Mouse (Mus musculus): ENCODE data around the gene Echs1. TPM values are rescaled to one million over a fixed set of nuclear protein-coding genes. Genes with fewer than 3 reads are reported as not detected.

Gene Echs1
- total RNA-seq, 2 experiments from 2014 or later, result 190 to 210 TPM

DNA sequence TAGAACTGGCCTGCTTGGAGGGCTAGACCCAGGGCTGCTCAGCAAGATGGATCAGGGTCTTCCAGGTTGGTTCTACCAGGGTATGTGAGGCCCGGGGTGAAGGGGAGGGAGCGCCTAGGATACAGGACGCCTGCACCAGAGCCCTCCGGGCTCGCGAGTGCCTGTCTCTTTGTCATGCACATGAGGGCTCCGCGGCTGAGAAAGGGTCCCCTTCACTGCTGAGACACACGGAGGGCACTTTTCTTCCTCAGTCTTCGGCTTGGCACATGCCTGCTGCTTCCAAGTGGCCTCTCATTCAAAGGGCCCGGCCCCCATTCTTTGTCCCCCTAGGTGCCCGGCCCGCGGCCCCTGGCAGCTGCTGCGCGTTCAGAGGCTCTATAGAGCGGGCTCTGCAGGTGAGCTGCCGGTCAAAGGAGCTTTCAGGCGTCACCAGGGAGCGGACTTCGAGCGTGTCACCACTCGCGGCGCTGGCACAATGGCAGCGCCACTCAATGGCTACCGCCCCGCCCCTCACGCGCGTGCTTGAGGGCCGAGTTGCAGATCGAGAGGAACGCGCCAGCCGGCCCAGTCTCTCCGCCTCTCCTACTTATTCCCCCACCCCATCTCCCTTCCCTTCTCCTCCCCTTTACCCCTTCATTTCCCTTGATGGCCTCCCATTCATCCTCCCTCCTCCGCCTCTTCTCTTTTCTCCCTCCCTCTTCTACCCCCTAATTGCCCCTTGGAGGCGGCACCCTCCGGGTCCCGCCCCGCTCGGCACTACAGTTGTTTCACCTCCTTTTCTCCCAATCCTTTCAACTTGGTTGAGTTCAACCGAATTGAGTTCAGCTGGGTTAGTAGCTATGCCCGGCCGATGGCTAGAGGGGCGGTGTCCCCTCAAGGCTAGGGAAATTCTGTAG is 55.1 kb downstream of the Echs1 start:
- no peak for DNase-seq

DNA sequence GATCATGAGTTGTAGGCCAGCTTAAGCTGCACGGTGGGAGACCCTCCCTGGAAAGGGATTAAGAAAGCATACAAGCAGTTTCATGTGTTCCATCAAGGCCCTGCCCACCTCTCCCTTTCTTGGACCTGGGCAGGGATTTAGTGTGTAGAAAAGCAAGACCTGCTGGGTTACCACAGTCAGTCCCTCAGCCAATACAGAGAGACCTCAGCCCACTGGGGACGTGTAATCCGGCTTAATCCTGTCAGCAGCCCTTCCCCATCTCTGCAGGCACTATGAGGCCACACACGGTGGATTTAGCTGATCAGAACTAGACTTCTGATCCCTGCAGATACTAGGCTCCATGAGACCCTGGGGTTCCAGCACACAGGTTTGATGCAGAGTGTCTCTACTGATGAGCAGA is 56.7 kb downstream of the Echs1 start:
- no peak for DNase-seq

DNA sequence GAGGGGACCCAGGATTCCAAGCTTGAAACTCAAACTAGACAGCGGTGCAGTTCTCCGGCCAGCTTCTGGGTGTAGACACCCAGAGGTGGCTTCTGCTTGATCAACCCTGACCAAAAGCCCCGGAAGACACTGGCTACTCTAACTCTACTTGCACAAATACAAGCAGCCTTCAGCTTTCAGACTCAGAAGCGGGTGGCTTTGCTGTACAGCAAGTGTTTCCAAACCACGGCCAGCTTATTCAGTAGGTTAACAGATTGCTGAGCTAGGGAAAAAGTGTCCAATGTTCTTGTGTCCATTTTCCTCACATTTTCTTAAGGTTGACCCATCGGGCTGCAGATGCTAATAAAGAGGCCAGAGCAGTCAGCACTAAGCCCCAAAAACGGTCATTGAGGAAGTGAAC is 57.7 kb downstream of the Echs1 start:
- no peak for DNase-seq

DNA sequence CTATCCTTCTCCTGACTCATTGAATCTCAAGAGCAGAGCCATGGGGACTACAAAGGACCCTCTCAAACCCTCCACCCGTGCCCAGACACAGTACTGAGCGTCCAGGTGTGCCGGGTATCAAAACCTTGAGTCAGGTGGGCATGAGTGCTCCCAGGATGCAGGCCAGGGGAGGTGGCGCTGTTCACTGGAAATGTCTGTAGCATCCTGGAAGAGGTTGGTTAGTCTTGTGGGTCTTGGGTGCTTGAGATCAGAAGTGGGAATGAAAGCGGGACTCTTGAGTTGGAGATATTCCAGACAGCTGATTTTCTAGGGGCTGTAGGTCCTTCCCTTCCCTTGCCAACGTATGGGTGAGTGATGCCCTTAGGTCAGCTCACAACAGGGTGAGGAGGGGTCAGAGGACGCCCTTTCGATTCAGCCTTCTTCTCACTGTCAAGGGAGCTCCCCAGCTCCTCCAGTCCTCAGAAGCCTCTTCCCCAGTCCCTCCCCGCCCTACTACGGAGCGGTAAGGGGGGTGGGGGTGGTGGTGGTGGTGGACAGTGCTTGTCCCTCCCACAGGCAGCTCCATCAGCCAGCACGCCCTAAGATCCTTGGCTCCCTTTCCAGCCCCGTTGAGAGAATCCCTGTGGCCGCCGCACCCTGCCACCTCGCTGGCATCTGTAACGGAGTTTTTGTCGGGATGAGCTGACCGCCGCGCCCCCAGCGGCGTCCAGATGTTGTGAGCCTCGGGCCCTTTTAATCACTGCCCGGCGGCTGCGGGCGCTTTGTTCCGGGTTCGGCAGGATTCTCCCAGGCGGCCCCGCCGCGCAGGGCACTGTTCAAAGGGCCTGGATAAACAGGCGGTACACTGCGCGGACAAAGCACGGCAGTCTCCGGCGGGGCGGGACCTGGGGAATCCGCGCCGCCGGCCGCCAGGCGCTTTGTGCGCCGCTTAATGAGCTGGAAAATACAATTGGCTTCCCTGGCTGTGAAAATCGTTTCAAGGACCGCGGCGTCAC is 58.6 kb downstream of the Echs1 start:
- peak; percentile 27 for DNase-seq

Other genes starting within 250 kb of the Echs1 start
- gene Kndc1, start 221.8 kb downstream of the Echs1 start, total RNA-seq (2021), result under 1 TPM; 0.07 to 0.14 TPM
- gene Utf1, start 172.7 kb downstream of the Echs1 start, total RNA-seq (2021), result not detected
- not detected for gene 6430531B16Rik, start 137.7 kb downstream of the Echs1 start, total RNA-seq (2021)
- gene Adam8, start 123.9 kb downstream of the Echs1 start, total RNA-seq (2021), result under 1 TPM; 0.38 to 0.90 TPM
- 10 to 100 TPM; 14.6 to 17.9 TPM for gene Zfp511, start 80.1 kb downstream of the Echs1 start, total RNA-seq (2021)
- 10 to 100 TPM; 45.3 to 45.8 TPM for gene Tubgcp2, start 79.8 kb downstream of the Echs1 start, total RNA-seq (2021)
- gene Msx3, start 67.4 kb downstream of the Echs1 start, total RNA-seq (2021), result not detected
- under 1 TPM in 1 of 2 experiments, not detected in 1; 0.34 TPM for gene Caly, start 33.9 kb downstream of the Echs1 start, total RNA-seq (2021)
- not detected for gene Prap1, start 23.1 kb downstream of the Echs1 start, total RNA-seq (2021)
- gene Fuom, start 14.0 kb downstream of the Echs1 start, total RNA-seq (2021), result 100 to 1,000 TPM; 106 to 119 TPM
- 1 to 10 TPM; 4.5 TPM for gene Paox, start 677 bp downstream of the Echs1 start, total RNA-seq (2021)
- 10 to 100 TPM; 22.3 to 25.6 TPM for gene Mtg1, start 21.1 kb upstream of the Echs1 start, total RNA-seq (2021)
- under 1 TPM; 0.17 to 0.27 TPM for gene Sprn, start 38.4 kb upstream of the Echs1 start, total RNA-seq (2021)
- not detected for gene Olfr522, start 48.3 kb upstream of the Echs1 start, total RNA-seq (2021)
- not detected for gene Olfr523, start 56.7 kb upstream of the Echs1 start, total RNA-seq (2021)
- gene Olfr524, start 89.5 kb upstream of the Echs1 start, total RNA-seq (2021), result not detected
- under 1 TPM in 1 of 2 experiments, not detected in 1; 0.07 TPM for gene Cd163l1, start 101.8 kb upstream of the Echs1 start, total RNA-seq (2021)
- gene 5830411N06Rik, start 130.8 kb upstream of the Echs1 start, total RNA-seq (2021), result not detected
- not detected for gene Olfr525, start 204.4 kb upstream of the Echs1 start, total RNA-seq (2021)
- not detected for gene Olfr527, start 217.5 kb upstream of the Echs1 start, total RNA-seq (2021)
- gene Olfr60, start 245.2 kb upstream of the Echs1 start, total RNA-seq (2021), result not detected

Measured in heart, postnatal 4 days (tissue).